Mouse (Mus musculus): ENCODE measurements at regions not wholly inside any gene's neighbourhood (a gene's known extent, or its start where the extent isn't known, plus 50 kb on each side); places are given as distances from the start of the nearest gene placed in this dataset.

DNA sequence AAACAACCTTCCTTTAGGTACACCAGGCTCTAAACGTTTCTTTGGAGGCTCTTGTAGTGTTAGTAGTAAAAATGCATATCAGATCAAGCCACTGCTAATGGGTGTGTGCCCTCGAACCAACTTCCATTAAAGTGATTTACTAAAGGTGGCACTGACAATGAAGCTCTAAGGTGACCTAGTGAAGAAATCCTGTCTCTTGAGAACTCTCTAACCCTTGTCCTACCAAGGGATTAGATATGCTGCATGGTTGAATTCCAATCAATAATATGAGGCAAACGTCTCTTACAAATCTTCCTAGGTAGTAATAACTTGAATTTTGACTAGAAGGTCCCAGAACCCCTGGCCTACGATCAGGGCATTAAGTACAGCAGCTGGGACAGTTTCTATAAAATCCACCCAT lies 640.7 kb downstream of the Pard3 start:
- Histone ChIP-seq H3K36me3 (ENCODE audit: control insufficient read depth, insufficient read depth, low read length, poor library complexity, severe bottlenecking) (no peaks in the 10 kb centered on the region), H3K9me3 (ENCODE audit: control insufficient read depth, insufficient read depth, low read depth, low read length) (no peaks in the 10 kb centered on the region), H3K27ac (ENCODE audit: insufficient read depth, low read depth, low read length, poor library complexity, severe bottlenecking) (no peak overlapping the region), H3K4me3 (ENCODE audit: insufficient read depth in 1 of 2, low read depth in 1 of 2, low read length in 2 of 2, poor library complexity in 1 of 2, severe bottlenecking in 1 of 2) (no peak overlapping the region), H3K9ac (ENCODE audit: insufficient read depth, low read depth, low read length, poor library complexity, severe bottlenecking) (no peak overlapping the region), H3K4me1 (ENCODE audit: control insufficient read depth in 2 of 2, insufficient read depth in 2 of 2, low read length in 2 of 2, poor library complexity in 1 of 2) (no peaks in the 10 kb centered on the region)
- in situ Hi-C loops (cut with MboI; ENCODE audit: low sequenced_read_pairs in 2 of 2, unreplicated experiment in 2 of 2), result no loop called here
- DNase-seq (ENCODE audit: low read depth, low spot score), result no peak
- TF ChIP-seq MAFK (IDR thresholded peaks at IDR 0.05; ENCODE audit: insufficient read depth, low read depth, low read length) (no peak), HCFC1 (IDR thresholded peaks at IDR 0.05; ENCODE audit: borderline replicate concordance, insufficient read depth, low read length) (no peak), CHD2 (IDR thresholded peaks at IDR 0.05; ENCODE audit: low read depth, low read length) (no peak), ZC3H11A (IDR thresholded peaks at IDR 0.05; ENCODE audit: borderline replicate concordance, low read depth, low read length) (no peak), ZNF384 (IDR thresholded peaks at IDR 0.05; ENCODE audit: low read depth, low read length) (no peak)

DNA sequence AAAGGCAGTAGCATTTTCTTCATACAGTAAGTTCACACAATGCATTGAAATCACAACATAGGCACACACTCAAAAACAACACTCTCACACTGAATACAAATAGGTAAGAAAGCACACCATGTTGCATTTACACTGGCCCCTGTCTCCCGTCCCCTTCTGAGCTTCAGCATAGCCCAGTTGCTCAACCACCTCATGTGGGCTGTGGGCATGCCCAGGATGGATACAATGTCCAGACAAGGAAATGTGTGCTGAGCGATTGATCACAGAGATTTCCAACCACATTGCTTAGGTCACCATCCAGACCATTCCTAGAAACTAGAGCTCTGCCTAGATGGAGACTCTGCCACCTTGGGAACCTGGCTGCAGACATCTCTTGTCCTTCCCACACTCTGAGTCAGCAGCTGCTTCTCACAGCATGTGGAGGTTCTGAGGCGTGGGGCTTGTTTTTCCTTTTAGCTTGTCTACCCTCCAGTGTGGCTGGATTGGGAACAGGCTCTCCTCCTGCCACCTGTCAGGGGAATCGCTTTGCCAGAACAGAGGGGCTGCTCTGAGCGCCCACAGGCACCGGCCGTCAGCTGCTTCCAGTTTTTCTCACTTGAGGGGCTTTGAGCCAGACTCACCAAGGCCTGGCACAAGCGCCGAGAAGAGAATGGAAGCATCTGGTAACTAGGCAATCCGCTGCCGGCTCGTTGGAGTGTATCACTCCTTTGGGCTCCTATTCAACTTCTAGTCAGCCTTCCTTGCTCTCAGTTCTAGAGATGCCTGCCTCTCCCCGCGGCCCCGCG lies 642.5 kb downstream of the Pard3 start:
- Histone ChIP-seq H3K9me3 (ENCODE audit: control insufficient read depth, insufficient read depth, low read depth, low read length) (no peaks in the 10 kb centered on the region), H3K36me3 (ENCODE audit: control insufficient read depth, insufficient read depth, low read length, poor library complexity, severe bottlenecking) (no peaks in the 10 kb centered on the region), H3K4me3 (ENCODE audit: insufficient read depth in 1 of 2, low read depth in 1 of 2, low read length in 2 of 2, poor library complexity in 1 of 2, severe bottlenecking in 1 of 2) (no peak overlapping the region), H3K9ac (ENCODE audit: insufficient read depth, low read depth, low read length, poor library complexity, severe bottlenecking) (no peak overlapping the region), H3K27ac (ENCODE audit: insufficient read depth, low read depth, low read length, poor library complexity, severe bottlenecking) (no peak overlapping the region), H3K4me1 (ENCODE audit: control insufficient read depth in 2 of 2, insufficient read depth in 2 of 2, low read length in 2 of 2, poor library complexity in 1 of 2) (no peaks in the 10 kb centered on the region)
- in situ Hi-C loops (cut with MboI; ENCODE audit: low sequenced_read_pairs in 2 of 2, unreplicated experiment in 2 of 2), result no loop called here
- no peak for DNase-seq (ENCODE audit: low read depth, low spot score)
- TF ChIP-seq ZNF384 (IDR thresholded peaks at IDR 0.05; ENCODE audit: low read depth, low read length) (no peak), HCFC1 (IDR thresholded peaks at IDR 0.05; ENCODE audit: borderline replicate concordance, insufficient read depth, low read length) (no peak), ZC3H11A (IDR thresholded peaks at IDR 0.05; ENCODE audit: borderline replicate concordance, low read depth, low read length) (no peak), CHD2 (IDR thresholded peaks at IDR 0.05; ENCODE audit: low read depth, low read length) (no peak), MAFK (IDR thresholded peaks at IDR 0.05; ENCODE audit: insufficient read depth, low read depth, low read length) (no peak)

DNA sequence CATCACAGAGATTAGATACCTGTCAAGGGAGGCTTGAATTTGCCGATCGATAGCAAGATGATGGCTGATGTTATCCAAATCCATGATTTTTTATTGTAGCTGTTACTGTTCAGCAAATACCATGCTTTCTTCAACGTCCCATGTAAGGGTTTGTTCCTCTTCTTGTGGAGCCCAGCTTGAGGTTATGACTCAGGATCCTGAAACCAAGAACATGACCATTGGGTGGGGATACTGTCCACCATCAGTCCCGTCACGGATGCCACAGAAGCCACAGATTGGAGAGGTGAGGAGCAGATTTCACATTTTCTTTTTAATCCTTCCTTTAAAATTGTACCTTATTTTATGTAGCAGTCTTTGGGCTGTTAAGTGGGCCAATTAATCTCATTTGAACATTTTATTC lies 645.7 kb downstream of the Pard3 start:
- no peaks in the 10 kb centered on the region for H3K36me3 ChIP-seq (ENCODE audit: control insufficient read depth, insufficient read depth, low read length, poor library complexity, severe bottlenecking)
- H3K4me3 ChIP-seq (ENCODE audit: insufficient read depth in 1 of 2, low read depth in 1 of 2, low read length in 2 of 2, poor library complexity in 1 of 2, severe bottlenecking in 1 of 2), result no peak overlapping the region
- no peaks in the 10 kb centered on the region for H3K9me3 ChIP-seq (ENCODE audit: control insufficient read depth, insufficient read depth, low read depth, low read length)
- in situ Hi-C loops (cut with MboI; ENCODE audit: low sequenced_read_pairs in 2 of 2, unreplicated experiment in 2 of 2), result no loop called here
- DNase-seq (ENCODE audit: low read depth, low spot score), result no peak
- H3K27ac ChIP-seq (ENCODE audit: insufficient read depth, low read depth, low read length, poor library complexity, severe bottlenecking), result no peak overlapping the region
- no peaks in the 10 kb centered on the region for H3K4me1 ChIP-seq (ENCODE audit: control insufficient read depth in 2 of 2, insufficient read depth in 2 of 2, low read length in 2 of 2, poor library complexity in 1 of 2)
- TF ChIP-seq ZNF384 (IDR thresholded peaks at IDR 0.05; ENCODE audit: low read depth, low read length) (no peak), MAFK (IDR thresholded peaks at IDR 0.05; ENCODE audit: insufficient read depth, low read depth, low read length) (no peak), CHD2 (IDR thresholded peaks at IDR 0.05; ENCODE audit: low read depth, low read length) (no peak), HCFC1 (IDR thresholded peaks at IDR 0.05; ENCODE audit: borderline replicate concordance, insufficient read depth, low read length) (no peak), ZC3H11A (IDR thresholded peaks at IDR 0.05; ENCODE audit: borderline replicate concordance, low read depth, low read length) (no peak)
- H3K9ac ChIP-seq (ENCODE audit: insufficient read depth, low read depth, low read length, poor library complexity, severe bottlenecking), result no peak overlapping the region

DNA sequence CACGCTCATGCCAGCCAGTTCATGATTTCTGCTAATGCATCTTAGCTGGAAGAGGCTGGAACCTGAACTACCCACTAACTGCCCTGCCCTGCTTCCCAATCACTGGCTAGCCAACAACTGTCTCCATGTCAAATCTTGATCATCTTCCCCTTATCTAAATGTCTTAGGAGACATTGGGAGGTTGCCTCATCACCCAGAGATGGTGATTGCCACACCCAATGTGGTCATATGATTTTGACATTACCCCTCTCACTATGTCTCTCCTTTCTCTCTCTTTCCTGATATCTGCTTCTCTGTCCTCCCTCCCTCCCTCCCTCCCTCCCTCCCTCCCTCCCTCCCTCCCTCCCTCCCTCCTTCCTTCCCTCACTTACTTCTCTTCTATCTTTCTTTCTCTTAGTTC lies 643.3 kb upstream of the Nrp1 start:
- TF ChIP-seq MAFK (IDR thresholded peaks at IDR 0.05; ENCODE audit: insufficient read depth, low read depth, low read length), result no peak
- no peak for TF ChIP-seq HCFC1 (IDR thresholded peaks at IDR 0.05; ENCODE audit: borderline replicate concordance, insufficient read depth, low read length)
- Histone ChIP-seq H3K9me3 (ENCODE audit: control insufficient read depth, insufficient read depth, low read depth, low read length) (no peaks in the 10 kb centered on the region), H3K27ac (ENCODE audit: insufficient read depth, low read depth, low read length, poor library complexity, severe bottlenecking) (no peak overlapping the region), H3K4me3 (ENCODE audit: insufficient read depth in 1 of 2, low read depth in 1 of 2, low read length in 2 of 2, poor library complexity in 1 of 2, severe bottlenecking in 1 of 2) (no peak overlapping the region), H3K4me1 (ENCODE audit: control insufficient read depth in 2 of 2, insufficient read depth in 2 of 2, low read length in 2 of 2, poor library complexity in 1 of 2) (no peaks in the 10 kb centered on the region), H3K9ac (ENCODE audit: insufficient read depth, low read depth, low read length, poor library complexity, severe bottlenecking) (no peak overlapping the region), H3K36me3 (ENCODE audit: control insufficient read depth, insufficient read depth, low read length, poor library complexity, severe bottlenecking) (no peaks in the 10 kb centered on the region)
- no peak for DNase-seq (ENCODE audit: low read depth, low spot score)
- in situ Hi-C loops (cut with MboI; ENCODE audit: low sequenced_read_pairs in 2 of 2, unreplicated experiment in 2 of 2), result no loop called here

DNA sequence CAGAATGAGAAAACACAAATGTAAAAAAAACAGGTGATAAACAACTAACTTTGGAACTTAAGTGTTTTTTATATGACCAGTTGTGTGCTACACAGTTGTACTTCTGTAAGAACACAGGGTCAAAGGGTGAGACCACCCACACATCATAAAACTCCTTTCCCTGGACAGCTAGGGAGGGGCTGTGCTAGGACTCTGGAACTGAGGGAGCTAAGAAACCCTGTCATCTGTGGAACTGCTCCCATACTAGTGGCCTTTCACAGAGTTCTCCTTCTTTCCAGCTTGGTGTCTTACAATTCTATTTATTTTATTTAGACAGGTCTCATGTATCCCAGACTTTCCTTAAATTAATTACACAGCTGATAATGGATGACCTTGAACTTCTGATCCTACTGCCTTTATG lies 640.4 kb upstream of the Nrp1 start:
- H3K27ac ChIP-seq (ENCODE audit: insufficient read depth, low read depth, low read length, poor library complexity, severe bottlenecking), result no peak overlapping the region
- TF ChIP-seq HCFC1 (IDR thresholded peaks at IDR 0.05; ENCODE audit: borderline replicate concordance, insufficient read depth, low read length), result no peak
- no peak for TF ChIP-seq ZNF384 (IDR thresholded peaks at IDR 0.05; ENCODE audit: low read depth, low read length)
- no peak for TF ChIP-seq CHD2 (IDR thresholded peaks at IDR 0.05; ENCODE audit: low read depth, low read length)
- TF ChIP-seq MAFK (IDR thresholded peaks at IDR 0.05; ENCODE audit: insufficient read depth, low read depth, low read length), result no peak
- no peak for TF ChIP-seq ZC3H11A (IDR thresholded peaks at IDR 0.05; ENCODE audit: borderline replicate concordance, low read depth, low read length)
- no peak overlapping the region for H3K9ac ChIP-seq (ENCODE audit: insufficient read depth, low read depth, low read length, poor library complexity, severe bottlenecking)
- H3K36me3 ChIP-seq (ENCODE audit: control insufficient read depth, insufficient read depth, low read length, poor library complexity, severe bottlenecking), result no peaks in the 10 kb centered on the region
- no peak overlapping the region for H3K4me3 ChIP-seq (ENCODE audit: insufficient read depth in 1 of 2, low read depth in 1 of 2, low read length in 2 of 2, poor library complexity in 1 of 2, severe bottlenecking in 1 of 2)
- no peaks in the 10 kb centered on the region for H3K4me1 ChIP-seq (ENCODE audit: control insufficient read depth in 2 of 2, insufficient read depth in 2 of 2, low read length in 2 of 2, poor library complexity in 1 of 2)
- H3K9me3 ChIP-seq (ENCODE audit: control insufficient read depth, insufficient read depth, low read depth, low read length), result no peaks in the 10 kb centered on the region
- no peak for DNase-seq (ENCODE audit: low read depth, low spot score)
- in situ Hi-C loops (cut with MboI; ENCODE audit: low sequenced_read_pairs in 2 of 2, unreplicated experiment in 2 of 2), result no loop called here

All from ES-E14 (cell line).